Mouse (Mus musculus) testis, postnatal 14 days (tissue): ENCODE measurements around the gene Fam167b.
A peak's percentile ranks its signal among the peaks of the same experiment; 100 is the strongest.

Experiments used
- DNase-seq: peaks from one replicate; pipeline ENCODE4 v3.0.0; 2021; ENCODE audit warnings: low spot score

The Fam167b gene

DNA sequence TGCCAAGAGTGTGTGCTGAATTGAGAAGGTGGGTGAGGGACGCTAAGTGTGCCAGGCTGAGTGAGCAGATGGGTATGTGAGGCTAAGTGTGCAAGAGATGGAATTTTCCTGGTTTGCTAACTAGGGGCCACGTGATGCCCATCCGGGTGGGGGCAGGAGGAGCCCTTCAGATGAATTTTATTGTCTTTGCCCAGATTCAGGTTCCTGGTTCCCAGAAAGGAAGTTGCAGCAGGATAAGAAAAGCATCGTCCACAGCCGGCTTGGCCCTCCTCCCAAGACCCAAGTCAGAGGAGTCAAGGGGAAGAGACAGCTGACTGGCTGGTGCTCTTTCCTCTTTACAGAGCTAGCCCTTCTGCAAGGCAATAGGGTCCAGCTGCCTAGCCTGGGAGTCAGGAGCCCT is at the start of gene Fam167b:
TSS of gene Fam167b (minus strand) at position 84 of the 400 bp plus-strand sequence.
- no peak for DNase-seq

DNA sequence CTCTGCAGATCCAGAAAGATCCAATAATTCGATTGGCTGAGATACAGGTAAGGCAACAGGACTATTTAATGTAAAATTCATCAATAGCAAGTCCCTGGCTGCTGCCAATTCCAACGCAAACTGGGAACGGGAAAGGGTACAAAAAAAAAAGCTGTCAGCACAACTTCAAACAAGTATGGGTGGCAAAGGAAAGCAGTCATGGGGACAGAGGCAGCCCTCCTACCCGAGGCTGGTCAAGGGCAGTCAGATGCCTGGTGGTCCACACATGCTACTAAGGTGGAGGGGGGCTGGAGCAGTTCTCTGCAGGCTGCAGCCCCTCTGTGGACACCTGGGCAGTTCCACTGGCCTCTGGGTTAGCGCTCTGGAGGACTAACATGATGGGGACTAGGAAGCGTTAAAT is 47.7 kb upstream of the Fam167b start:
- no peak for DNase-seq

DNA sequence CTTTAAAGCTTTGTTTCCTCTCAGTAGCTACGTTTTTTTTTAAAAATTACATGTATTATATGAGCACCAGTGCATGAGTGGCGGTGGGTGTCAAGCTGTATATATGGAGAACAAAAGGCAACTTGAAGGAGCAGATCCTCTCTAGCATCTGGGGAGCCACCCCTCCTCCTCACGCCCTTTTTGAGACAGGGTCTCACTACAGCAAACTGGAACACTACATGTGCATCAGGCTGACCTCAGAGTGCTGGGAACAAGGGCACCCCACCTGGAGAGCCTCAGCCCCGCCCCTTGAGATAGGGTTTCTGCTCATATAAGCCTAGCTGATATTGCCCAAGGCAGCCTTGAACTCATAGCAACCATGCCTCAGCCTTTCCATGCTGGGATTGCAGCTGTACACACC is 47.1 kb upstream of the Fam167b start:
- DNase-seq = no peak

DNA sequence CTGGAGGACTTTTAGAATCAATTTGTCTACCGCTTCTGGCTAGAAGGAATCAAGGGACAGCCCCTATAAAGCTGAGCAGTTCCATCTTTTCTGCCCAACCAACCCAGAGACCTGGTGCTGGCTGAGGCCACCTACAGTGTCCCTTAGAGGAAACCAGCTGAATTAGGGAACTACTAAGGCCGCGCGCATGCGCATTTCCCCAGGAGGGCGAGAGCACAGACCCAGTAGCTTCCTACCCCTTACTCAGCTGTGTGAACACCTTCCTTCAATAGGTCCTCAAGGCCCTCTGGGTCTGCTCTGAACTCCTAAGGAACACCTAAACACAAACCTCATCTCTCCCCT is 46.7 kb upstream of the Fam167b start:
- DNase-seq = no peak

DNA sequence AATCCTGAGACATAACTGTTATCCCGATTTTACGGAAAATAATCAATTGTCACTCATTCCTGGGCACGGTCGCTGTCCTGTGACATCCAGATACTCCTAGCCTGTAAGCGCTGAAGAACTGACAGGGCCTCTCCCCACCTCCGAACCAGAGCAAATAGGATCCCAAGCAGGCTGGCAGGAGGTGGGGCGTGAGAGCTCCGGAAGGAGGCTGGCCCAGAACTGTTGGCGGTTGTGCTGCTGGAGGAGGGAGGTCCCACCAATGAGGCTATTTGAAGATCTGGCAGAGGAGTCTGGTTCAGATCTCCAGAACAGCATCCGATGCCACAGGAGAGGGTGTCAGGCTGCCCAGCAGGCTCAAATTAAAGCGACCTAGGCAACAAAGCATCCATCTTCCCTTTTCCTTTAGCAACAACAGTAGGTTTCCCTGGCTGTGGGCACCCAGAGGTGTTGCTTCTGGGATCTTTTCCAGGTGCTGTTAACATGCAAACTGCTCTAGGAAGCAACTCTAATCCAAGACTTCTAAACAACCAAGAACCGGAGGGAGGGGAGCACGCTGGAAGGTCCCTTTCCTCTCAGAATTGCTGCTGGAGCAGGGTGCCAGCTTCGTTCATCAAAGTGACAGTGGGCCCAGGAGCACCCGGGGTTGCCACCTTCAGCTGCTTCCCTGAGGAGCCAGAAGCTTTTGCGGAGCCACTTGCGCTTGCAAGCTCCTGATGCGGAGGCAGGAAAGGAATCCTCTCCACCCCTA is 46.1 kb upstream of the Fam167b start:
- DNase-seq = peak; percentile 80

DNA sequence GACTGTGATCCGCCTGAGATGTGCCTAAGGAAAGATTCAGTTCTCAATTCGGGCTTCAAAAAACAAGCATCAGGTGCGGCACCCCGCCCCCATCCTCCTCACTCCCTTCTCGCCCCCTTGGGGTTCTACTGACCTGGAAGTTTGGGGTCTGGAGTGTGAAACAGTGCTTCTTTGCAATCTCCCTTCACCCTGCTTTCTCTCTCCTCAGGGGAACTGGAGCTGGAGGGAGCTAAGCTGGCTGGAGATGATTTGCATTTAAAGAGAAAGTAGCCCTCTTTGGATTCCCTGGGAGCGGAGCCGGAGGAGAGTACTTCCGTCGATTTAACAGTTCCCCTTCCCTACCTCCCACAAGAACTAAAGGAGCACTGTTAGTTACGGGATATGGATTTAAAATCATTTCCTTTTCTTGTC is 45.3 kb upstream of the Fam167b start, which contains the start of gene Ccdc28b:
TSS of gene Ccdc28b (minus strand) at position 267 of the 411 bp plus-strand sequence.
- DNase-seq = no peak

DNA sequence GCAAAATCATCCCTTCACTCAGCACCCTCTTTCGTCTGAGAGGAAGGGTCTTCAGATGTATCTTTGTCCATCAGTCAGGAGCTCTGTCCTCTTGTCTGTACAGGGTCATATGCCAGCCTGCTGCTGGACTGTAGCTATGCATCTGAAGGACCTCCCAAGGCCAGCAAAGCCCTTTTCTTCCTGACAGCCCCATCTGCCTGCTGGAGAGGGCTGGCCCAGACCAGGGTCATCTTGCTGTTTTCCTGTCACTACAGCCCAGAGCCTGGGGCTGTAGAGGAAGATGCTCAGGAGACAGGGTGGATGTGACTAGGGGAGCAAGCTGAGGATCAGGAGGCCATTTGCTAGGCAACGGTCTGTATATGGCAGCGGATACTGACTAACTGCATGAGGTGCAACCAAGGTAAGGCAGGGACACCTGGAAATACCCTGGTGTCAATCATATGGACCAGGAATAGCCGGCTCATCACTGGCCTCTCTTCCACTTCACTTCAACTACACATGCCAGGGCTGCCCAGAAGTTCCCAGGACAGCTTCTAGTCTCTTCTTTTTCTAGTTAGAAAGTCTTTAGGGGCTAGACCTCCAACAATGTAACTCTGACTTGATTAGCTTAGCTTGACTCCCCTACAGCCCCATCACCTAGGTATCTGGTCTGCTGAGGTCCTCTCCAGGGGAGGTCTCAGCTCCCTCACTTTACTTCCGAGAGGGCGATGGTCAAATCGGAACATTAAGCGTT is 44.6 kb upstream of the Fam167b start:
- no peak for DNase-seq

DNA sequence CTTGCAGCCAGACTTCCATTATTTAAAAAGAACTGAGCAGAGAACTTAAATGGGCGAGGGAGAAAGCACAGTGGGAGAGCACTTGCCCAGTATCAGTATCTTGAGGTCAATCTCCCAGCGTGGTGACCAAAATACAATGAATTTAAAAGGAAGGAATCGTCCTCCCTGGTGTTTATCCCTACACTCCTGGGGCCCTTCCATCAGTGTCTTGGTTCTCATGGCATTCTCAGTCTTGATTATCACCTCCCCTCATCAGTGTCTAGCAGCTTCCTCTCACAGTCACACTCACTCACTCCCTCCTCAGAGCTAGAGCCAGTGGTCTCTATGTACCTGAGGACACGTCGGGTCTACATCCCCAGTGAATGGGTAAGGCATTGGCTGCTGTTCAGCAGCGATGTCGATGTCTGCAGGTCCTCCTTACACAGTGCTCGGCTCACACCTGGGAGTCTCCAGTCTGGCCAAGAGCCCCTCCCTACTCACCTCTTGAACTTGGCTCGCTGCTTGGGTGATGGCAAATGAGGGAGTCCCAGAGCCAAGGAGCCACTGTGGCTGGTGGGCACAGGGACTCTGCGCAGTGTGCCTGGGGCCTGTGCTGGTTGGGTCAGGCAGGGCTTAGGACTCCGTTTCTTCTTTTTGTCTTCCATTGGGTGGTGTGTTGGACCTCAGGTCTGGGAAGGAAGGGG is 43.9 kb upstream of the Fam167b start:
- no peak for DNase-seq

DNA sequence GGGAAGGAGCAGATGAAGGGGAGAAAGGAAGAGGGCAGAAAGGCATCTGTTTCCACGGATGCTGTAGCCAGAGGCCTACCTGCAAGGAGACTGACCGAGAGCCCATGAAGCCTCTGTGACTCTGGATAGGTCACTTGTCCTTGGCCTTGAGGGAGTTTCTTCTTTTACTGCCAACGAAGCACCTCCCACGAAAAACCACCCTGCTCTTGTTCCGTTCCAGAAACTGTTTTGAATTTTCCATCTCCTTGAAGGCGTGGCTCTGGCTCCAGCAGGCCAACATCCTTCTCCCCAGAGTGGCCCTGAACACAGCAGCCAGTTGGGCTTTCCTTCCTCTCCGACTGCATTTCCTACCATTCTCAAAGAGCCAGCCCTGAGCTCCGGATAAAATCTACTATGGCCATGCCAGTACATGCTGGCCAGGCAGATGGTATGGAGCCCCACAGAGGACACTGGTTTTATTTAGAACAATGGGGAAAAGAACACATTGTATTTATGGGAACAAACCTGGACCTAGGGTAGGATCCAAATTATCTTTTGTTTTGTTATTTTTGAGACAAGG is 43.0 kb upstream of the Fam167b start:
- peak; percentile 68 for DNase-seq

DNA sequence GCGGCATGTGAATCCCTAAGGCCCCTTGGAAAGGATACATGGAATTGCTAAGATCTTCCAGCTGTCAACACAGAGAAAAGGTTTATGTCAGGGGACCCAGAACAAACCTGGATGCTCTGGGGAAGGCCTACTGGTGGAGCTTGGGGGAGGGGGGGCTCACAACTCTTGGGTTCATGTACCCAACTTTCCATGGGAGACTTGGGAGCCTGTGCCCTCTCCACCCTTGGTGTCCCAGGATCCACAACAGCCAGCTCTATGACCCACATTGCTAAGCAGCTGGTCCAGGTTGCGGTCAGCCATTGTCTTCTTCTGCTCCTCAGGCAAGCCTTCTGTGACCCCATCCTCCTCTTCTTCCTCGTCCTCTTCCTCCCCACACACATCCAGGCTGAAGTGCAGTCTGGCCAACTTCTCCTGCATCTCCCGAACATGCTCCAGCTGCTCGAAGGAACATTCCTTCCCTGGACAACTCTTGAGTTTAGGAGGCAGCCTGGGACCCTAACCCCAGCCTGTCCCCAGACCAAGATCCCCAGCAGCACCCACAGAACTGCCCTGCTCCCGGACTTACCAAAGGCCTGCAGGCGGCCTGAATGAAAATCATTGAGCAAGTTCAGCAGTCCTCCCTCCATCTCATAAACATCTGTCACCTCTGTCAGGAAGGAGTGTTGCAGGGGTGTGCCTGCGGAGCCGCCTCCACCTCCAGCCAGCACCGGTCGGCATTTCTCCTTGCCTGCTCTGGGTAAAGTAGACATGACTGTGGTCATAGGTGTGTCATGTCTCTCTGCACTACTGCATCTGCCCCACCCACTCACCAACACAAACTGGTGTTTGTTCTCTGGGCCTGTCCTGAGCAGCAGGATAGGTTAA is 42.3 kb upstream of the Fam167b start:
- DNase-seq = no peak

DNA sequence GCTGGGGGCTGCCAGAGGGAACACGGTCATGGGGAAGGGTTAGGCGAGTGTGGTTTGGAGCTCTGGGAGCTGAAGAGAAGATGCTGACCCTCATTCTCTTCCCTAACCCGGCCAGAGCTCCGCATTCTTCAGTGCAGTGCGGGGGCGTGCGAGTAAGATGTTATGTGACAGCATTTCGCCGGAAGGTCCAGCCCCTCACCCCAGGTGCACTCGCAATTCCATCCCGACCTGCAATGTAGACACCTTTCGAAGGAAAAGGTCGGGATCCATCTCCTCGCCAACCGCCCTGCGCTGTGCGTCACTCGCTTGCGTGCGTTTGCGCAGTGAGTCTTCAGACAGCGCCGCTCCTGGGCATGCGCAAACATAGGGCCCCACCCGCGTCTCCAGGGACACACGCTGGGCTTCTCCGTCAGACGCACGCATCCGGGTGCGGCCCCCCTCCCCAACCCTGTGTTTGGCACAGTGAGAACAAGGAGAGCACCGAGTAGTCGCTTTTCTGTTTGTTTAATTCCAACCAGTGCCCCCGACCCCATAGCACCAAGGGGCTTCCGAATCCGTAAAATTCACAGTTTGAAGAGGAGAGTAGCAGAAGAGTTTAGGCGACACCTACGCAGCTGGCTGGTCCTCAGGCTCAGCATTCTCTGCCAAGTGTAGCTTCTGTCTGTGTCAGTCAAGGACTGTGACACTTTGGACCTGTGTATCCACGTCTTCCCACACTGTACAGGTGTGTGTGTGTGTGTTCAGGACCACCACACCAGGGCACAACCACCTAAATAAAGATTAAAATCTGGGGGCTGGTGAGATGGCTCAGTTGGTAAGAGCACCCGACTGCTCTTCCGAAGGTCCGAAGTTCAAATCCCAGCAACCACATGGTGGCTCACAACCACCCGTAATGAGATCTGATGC is 40.7 kb upstream of the Fam167b start, which contains the start of gene Iqcc:
TSS of gene Iqcc (minus strand) at position 314 of the 906 bp plus-strand sequence.
- DNase-seq = peak; percentile 94

DNA sequence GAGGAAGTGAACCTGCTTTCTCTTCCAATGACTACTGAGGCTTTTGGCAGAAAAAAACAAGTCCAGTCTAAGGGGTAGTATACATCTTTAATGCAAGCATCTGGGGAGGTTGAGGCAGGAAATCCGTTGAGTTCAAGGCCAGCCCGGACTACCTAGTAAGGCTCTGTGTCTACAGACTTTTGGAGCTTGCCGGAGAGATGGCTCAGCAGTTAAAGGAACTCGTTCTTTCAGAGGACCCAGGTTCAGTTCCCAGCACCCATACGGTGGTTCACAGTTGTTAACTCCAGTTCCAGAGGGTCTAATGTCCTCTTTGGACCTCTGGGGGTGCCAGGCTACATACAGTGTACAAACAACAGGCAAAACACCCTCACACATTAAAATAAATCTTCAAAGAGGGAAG is 39.7 kb upstream of the Fam167b start:
- DNase-seq = no peak

DNA sequence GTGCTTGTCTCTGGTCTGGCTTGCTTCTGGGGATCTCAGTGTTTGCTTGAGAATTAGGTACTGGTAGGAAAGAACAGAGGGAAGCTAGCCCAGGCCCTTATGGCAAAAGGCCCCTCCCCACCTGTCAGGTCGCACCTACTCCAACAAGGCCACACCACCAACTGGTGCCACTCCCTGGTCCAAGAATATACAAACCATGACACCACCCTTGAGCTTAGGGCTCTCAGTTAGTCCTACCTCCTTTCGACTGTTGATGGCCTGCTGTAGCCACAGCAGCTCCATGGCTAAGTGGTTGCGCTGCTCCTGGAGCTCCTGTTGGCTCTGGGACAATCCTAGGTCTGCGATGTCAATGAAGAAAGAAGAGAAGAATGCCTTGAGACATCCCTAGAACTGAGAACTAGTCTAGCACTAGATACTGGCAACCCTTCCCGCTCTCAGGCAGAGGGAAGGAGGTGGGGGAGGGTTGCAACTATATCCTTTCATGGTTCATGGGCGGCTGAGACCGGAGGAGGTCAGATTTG is 38.8 kb upstream of the Fam167b start:
- no peak for DNase-seq

DNA sequence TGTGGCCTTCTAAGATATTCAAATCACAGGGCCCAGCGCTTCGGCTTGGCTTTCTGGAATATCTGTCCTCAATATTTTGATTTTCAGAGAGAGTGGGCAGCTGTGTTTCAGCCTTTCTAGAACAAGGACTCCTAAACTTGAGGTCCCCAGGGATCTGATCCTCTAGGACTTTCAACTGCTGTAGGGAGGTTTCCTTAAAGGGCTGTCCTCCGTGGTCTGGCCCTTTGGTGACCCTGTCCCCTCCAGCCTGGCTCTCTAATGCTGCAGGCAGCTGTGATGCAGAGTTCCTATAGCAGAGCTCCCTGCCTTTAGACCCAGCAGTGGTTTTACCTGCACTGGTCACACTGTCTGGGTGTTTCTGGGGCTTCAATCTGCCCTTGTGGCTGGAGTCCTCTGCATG is 38.3 kb upstream of the Fam167b start:
- DNase-seq = no peak

DNA sequence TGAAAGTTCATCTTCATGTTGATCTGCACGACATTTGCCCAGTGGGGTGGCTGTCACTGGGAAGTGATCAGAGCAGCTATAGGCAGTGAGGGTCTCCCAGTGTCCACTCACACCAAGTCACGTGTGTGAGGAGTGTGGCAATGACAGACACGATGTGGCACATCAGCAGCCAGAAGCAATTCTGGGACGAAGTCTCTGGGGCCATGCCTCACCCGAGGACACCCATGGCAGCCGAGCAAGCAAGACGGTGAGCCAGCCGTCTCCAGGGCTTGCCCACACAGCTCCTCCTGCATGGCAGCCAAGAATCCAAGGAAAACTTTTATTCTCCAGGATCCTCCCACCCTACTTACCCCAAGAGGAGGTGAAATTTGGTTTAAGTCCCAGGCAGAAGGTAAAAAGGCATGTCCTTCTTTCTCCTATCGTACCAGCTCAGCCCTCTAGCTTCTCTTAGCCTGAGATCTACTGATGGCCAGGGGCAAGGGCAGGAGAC is 37.5 kb upstream of the Fam167b start:
- DNase-seq = no peak

DNA sequence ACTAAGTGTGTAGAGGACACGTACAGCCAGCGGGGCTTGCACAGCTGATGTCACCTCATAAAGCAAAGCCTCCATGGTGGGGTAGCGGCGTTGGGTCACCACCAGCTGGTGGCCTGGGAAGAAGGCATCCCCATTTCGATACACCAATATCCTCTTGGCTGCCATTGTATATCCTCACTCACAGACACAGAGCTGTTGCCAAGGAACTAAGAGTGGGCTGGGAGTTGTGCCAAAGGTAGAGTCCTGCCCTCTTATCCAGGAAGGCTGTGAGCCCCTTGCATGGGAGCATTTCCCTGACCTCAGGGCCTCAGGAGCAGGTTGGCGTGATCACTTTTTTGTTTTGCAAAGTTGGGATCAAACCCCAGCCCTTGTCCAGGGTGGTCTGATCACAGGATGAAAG is 35.7 kb upstream of the Fam167b start, which contains the start of gene Dcdc2b:
TSS of gene Dcdc2b (minus strand) at position 165 of the 400 bp plus-strand sequence.
- DNase-seq = no peak

DNA sequence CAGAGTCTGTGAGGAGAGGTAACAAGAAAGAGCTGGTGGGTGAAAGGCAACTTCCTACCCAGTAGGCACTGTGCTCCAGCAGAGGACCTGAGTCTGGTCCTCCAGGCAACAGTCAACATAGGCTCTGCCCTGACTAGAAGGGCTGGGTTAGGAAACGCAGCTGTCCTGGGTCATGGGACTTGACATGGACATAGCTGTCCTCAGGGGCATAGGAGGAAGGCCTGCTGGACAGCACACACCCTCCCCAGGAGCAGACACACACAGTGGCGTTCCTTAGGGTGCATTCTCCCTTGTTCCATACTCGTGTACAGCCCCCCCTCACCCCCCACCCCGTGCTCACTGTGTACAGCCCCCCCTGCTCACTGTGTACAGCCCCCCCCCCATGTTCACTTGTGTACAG is 32.1 kb upstream of the Fam167b start:
- DNase-seq = no peak

DNA sequence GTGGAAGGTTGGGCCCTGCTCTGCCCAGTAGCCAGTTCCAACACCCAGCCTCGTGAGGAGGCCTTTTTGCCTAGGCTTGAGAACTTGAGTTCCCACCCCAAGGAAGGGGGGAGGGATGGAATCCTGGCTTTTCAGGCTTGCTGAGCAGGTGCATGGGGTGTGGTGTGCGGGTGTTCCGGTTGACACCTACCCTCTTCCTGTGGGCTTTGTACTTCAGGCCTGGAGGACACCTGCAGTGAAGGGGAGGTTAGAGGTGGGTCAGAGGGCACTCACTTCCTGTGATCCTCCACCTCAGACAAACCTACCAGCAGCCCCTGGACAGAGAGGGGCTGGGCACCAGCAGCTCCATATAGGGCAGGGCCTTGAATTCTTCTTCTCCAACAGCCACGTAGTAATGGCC is 31.7 kb upstream of the Fam167b start:
- no peak for DNase-seq

DNA sequence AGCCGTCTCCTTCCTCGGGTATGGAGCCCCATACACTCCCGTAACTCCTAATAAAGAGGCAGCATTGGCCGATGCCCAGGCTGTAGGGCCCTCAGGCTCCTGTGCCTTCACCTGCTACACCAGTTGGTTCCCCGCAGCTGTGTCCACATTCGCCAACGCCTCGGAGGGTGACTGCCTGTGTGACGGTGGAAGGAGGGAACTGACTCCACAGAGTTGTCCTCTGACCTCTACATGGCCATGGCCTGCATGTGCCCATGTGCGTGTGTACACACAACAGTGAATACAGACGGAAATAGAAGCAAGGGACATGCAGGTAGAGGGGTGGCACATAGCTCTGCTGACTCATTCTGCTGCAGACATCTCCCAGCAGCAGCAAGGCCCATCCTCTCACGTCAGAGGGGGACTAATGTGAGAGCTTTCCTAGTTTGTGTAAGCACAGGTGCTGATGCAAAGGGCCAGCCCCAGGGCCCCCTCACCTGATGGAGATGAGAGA is 30.8 kb upstream of the Fam167b start:
- DNase-seq = no peak
